Mouse (Mus musculus) forebrain, embryonic 11.5 days (tissue): ENCODE measurements around the gene Synpo2. TPM values are rescaled to one million over a fixed set of nuclear protein-coding genes. Genes with fewer than 3 reads are reported as not detected.

ENCODE experiments used
- ATAC-seq: fragments of 200-750 bp; cut with Nextera tagmentation; replicated peaks from 2 replicates; pipeline ENCODE4 v1.8.0; 2017; ENCODE audit warnings: moderate TSS enrichment; ENCODE audit not compliant: low FRiP score
- DNase-seq: peaks from one replicate; pipeline ENCODE4 v3.0.0-alpha.2; 2017; ENCODE audit warnings: low spot score
- H3K27ac ChIP-seq: fragments of 300-500 bp; sonication (generic); 2 replicates; pipeline ENCODE4 v1.5.1; 2014; ENCODE audit warnings: low read depth, low read length
- H3K27me3 ChIP-seq: fragments of 300-500 bp; sonication (generic); 2 replicates; pipeline ENCODE4 v1.6.1; 2014; ENCODE audit warnings: mild to moderate bottlenecking, low read length, mixed read lengths; ENCODE audit not compliant: control insufficient read depth, insufficient read depth
- H3K36me3 ChIP-seq: fragments of 300-500 bp; sonication (generic); 2 replicates; pipeline ENCODE4 v1.6.1; 2014; ENCODE audit warnings: mild to moderate bottlenecking, low read length, moderate library complexity, mixed read lengths; ENCODE audit not compliant: control insufficient read depth, insufficient read depth
- H3K4me1 ChIP-seq: fragments of 300-500 bp; sonication (generic); replicated peaks from 2 replicates; pipeline ENCODE4 v1.6.1; 2014; ENCODE audit warnings: low read length, mixed read lengths; ENCODE audit not compliant: control insufficient read depth, insufficient read depth
- H3K4me2 ChIP-seq: fragments of 300-500 bp; sonication (generic); 2 replicates; pipeline ENCODE4 v1.6.1; 2014; ENCODE audit warnings: low read depth, mild to moderate bottlenecking, low read length, moderate library complexity, mixed read lengths; ENCODE audit not compliant: severe bottlenecking
- H3K4me3 ChIP-seq: fragments of 300-500 bp; sonication (generic); 2 replicates; pipeline ENCODE4 v1.5.1; 2014; ENCODE audit warnings: low read depth, low read length
- H3K9ac ChIP-seq: fragments of 300-500 bp; sonication (generic); 2 replicates; pipeline ENCODE4 v1.6.1; 2014; ENCODE audit warnings: low read length
- H3K9me3 ChIP-seq: fragments of 300-500 bp; sonication (generic); 2 replicates; pipeline ENCODE4 v1.6.1; 2016; ENCODE audit warnings: low read length, mixed read lengths; ENCODE audit not compliant: control insufficient read depth
- WGBS: fragments of 180-500 bp; shearing (Covaris S2); extraction: QIAGEN DNeasy Blood & Tissue Kit; methylation state at CpG from one replicate; pipeline ENCODE4 v1.1.7; 2014; 5-methylcytosine and 5-hydroxymethylcytosine counted together
- polyA plus RNA-seq: library from polyadenylated mRNA; unstranded; fragments of >200 nt; fragmentation: Nextera tagmentation; extraction: Ambion mirVana; gene quantifications from 2 replicates; pipeline ENCODE4 v1.2.1, GENCODE M21; 2014

Gene Synpo2
- polyA plus RNA-seq, 1 experiment from 2014 or later = 3.7 TPM

DNA sequence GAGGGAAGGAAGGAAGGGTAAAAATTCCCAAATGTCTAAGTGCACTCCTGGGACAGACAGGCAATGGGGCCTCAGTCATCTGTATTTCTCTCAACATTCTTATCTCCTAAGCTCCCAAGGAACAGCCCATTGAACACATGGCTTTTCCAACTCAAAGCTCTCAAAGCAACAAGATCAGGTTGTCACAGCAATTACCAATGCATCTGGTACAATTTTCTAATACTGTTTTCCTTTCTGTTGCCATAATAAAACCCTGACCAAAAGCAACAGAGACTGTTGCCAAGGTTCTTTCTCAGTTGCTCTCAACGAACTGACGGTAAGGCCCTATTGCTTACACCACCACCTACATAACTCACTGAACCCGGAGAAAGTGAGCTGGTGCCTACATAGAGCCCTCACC, 8.7 kb downstream of the Synpo2 start:
- Histone ChIP-seq H3K4me3 (no peak overlapping the region), H3K9ac (no peak overlapping the region), H3K4me2 (no peak overlapping the region), H3K36me3 (no peaks in the 10 kb centered on the region), H3K9me3 (no peaks in the 10 kb centered on the region), H3K27ac (no peak overlapping the region), H3K27me3 (no peaks in the 10 kb centered on the region), H3K4me1 (no peaks in the 10 kb centered on the region)
- WGBS = 96% methylated on average over 3 of the region's 3 CpGs
- no peak for ATAC-seq
- DNase-seq = no peak

DNA sequence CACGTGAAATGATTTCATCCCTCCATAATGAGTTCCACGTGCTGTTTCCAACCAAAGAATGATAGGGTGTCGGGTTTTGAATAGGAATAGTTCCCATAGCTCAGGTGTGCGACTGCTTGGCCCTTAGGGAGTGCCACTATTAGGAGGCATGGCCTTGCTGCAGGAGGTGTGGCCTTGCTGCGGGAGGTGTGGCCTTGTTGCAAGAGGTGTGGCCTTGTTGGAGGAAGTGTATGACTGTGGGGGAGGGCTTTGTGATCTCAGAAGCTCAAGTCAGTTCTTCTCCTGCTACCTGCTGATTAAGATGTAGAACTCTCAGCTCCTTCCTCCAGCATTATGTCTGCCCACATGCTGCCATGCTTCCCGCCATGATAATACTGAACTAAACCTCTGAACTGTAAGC, 17.3 kb downstream of the Synpo2 start:
- Histone ChIP-seq H3K36me3 (no peaks in the 10 kb centered on the region), H3K9me3 (no peaks in the 10 kb centered on the region), H3K4me3 (no peak overlapping the region), H3K9ac (no peak overlapping the region), H3K27ac (no peak overlapping the region), H3K4me2 (no peak overlapping the region), H3K27me3 (no peaks in the 10 kb centered on the region), H3K4me1 (no peaks in the 10 kb centered on the region)
- no peak for ATAC-seq
- 65% methylated on average over 6 of the region's 6 CpGs for WGBS
- no peak for DNase-seq

DNA sequence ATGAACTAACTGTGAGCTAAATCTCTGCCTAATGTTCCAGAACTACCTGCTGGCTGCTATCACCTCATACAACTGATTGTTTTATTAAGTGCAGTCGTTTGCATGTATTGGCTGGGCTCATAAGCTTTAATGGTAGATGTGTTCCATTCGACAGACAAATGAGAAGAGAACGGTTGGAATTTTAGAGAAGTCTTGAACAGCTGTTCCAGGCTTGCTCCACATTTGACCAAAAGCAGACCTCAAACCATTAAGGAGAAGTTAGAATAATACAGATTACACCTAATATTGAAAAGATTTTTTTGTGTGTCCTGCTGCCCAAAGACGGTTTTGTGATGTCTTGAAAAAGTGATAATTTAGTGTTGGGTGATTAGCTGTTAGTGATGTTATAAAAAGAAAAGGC, 27.1 kb downstream of the Synpo2 start:
- no peaks in the 10 kb centered on the region for H3K4me1 ChIP-seq
- H3K27me3 ChIP-seq = no peaks in the 10 kb centered on the region
- H3K4me2 ChIP-seq = no peak overlapping the region
- no peak for DNase-seq
- no peaks in the 10 kb centered on the region for H3K9me3 ChIP-seq
- no peak for ATAC-seq
- no peaks in the 10 kb centered on the region for H3K36me3 ChIP-seq
- WGBS = 83% methylated on average over 4 of the region's 4 CpGs
- H3K9ac ChIP-seq = no peak overlapping the region
- no peak overlapping the region for H3K27ac ChIP-seq
- H3K4me3 ChIP-seq = no peak overlapping the region

DNA sequence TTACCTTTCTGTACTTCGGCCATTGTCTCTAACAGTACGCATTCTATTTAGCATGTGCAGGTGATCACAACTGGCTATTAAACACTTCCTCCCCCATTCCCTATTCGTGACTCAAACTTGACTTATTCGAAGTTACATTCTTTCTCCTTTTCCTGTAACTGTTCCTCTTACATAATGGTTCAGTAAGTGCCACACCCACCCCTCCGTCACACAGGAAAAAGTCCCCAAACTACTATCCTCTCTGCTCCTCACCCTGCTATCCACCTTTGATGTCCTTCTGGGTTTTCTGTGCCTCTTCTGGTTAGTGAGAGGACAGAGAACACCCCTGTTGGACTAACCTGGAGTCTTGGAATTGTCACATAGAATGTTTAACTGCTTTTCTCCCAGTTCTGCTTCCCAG, 28.6 kb downstream of the Synpo2 start:
- no peak overlapping the region for H3K4me2 ChIP-seq
- no peak overlapping the region for H3K4me3 ChIP-seq
- no peak overlapping the region for H3K27ac ChIP-seq
- 86% methylated on average over 5 of the region's 5 CpGs for WGBS
- ATAC-seq (no peak), DNase-seq (no peak)
- no peaks in the 10 kb centered on the region for H3K4me1 ChIP-seq
- H3K9ac ChIP-seq = no peak overlapping the region
- H3K9me3 ChIP-seq = no peaks in the 10 kb centered on the region
- H3K27me3 ChIP-seq = no peaks in the 10 kb centered on the region
- H3K36me3 ChIP-seq = no peaks in the 10 kb centered on the region

DNA sequence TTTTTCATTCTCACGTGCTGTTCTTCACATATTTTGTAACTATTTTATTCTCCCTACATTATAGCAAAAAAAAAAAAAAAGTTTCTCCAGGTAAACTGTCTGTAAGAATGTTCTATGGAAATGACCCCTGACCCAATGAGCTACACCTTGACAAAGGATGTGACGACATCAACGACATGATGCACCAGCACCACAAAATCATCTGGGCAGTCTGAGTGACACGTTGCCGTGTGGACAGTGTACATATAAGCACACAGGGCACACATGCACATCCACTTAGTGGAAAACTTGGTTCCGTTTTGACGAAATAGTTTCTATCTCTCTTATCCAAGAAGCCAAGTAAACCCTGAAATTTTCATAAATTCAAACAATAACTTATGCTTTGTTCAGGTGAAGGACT, 30.5 kb downstream of the Synpo2 start:
- Histone ChIP-seq H3K9me3 (no peaks in the 10 kb centered on the region), H3K36me3 (no peaks in the 10 kb centered on the region), H3K9ac (no peak overlapping the region), H3K4me2 (no peak overlapping the region), H3K27me3 (no peaks in the 10 kb centered on the region), H3K4me1 (no peaks in the 10 kb centered on the region), H3K4me3 (no peak overlapping the region), H3K27ac (no peak overlapping the region)
- DNase-seq (no peak), ATAC-seq (no peak)
- WGBS = 90% methylated on average over 7 of the region's 7 CpGs

DNA sequence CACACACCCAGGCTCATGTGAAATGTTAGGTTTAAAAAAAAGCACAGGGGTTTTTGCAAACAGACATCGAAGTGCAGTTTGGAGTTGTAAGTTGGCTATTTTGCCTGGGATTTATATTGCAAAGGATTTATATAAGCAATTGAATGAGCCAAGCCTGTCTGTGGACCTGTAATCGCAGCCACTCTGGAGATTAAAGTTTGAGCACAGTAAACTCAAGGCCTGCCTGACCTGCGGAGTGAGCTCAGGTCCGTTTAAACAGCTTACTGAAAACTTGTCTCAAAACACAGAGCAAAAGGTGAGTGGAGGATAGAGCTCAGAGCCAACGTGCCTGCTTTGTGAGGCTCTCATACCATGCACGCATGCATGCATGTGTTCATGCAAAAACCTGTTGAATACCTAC, 30.9 kb downstream of the Synpo2 start:
- no peak for DNase-seq
- H3K4me3 ChIP-seq = no peak overlapping the region
- no peaks in the 10 kb centered on the region for H3K4me1 ChIP-seq
- H3K9ac ChIP-seq = no peak overlapping the region
- no peaks in the 10 kb centered on the region for H3K27me3 ChIP-seq
- no peaks in the 10 kb centered on the region for H3K36me3 ChIP-seq
- 73% methylated on average over 6 of the region's 6 CpGs for WGBS
- no peaks in the 10 kb centered on the region for H3K9me3 ChIP-seq
- no peak overlapping the region for H3K27ac ChIP-seq
- ATAC-seq = no peak
- H3K4me2 ChIP-seq = no peak overlapping the region

DNA sequence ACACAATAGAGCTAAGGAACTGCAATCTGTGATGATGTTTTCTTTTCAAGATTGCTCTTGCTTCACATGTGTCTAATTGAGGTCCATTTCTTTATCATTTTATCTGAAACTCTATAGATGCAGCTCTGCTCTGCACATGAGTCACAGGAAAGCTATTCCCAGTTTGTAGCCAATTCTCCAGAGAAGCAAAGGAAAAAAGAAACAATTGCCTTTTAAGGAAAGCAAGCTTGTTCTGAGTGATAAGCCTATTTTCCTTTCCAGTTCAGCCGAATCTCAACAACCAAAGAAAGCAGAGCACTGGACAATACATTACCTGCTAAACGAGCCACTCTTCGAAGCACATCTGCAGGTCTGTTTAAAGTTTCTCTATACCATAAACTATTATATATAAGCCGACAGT, 31.3 kb downstream of the Synpo2 start:
- no peaks in the 10 kb centered on the region for H3K27me3 ChIP-seq
- ATAC-seq (no peak), DNase-seq (no peak)
- no peak overlapping the region for H3K4me2 ChIP-seq
- no peak overlapping the region for H3K4me3 ChIP-seq
- no peaks in the 10 kb centered on the region for H3K9me3 ChIP-seq
- WGBS = 48% methylated on average over 4 of the region's 4 CpGs
- H3K36me3 ChIP-seq = no peaks in the 10 kb centered on the region
- no peak overlapping the region for H3K9ac ChIP-seq
- no peak overlapping the region for H3K27ac ChIP-seq
- H3K4me1 ChIP-seq = no peaks in the 10 kb centered on the region

DNA sequence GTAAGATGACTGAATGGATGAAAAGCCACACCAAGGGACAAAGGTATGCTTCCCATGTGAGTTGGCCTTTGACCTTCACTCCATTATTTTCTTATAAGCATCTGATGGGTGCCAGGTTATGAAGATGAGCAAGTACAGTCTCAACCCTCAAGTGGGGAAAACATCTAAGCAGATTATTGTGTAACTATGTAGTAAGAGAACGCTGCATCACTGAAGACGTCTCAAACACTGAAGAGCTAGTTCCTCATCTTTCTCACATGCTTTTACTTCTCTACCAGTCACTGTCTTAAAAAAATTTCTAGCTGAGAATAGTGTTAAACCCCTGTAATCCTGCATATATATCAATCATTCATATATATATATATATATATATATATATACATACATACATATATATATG, 34.2 kb downstream of the Synpo2 start:
- 94% methylated on average over 2 of the region's 2 CpGs for WGBS
- no peaks in the 10 kb centered on the region for H3K4me1 ChIP-seq
- DNase-seq (no peak), ATAC-seq (no peak)
- no peaks in the 10 kb centered on the region for H3K36me3 ChIP-seq
- H3K4me2 ChIP-seq = no peak overlapping the region
- no peak overlapping the region for H3K27ac ChIP-seq
- no peak overlapping the region for H3K9ac ChIP-seq
- no peak overlapping the region for H3K4me3 ChIP-seq
- H3K9me3 ChIP-seq = no peaks in the 10 kb centered on the region
- no peaks in the 10 kb centered on the region for H3K27me3 ChIP-seq

DNA sequence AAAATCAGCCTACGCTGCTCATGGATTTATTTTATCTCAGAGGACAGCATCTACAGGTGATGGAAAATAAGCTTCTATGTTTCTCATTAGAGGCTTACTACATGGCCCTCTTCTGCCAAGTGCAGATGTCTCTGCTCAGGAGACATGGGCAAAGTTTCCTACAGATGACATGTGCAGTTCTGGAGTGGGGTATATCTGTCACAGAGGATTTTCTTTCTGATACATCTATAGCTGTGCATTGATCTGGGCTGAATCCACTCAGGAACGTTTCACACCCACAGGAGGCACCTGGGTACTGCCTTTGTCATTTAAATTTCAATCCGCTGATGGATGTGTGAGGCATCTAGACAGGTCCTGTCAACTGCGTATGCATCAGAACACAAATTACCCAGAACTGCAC, 42.2 kb downstream of the Synpo2 start:
- Histone ChIP-seq H3K9me3 (no peaks in the 10 kb centered on the region), H3K9ac (no peak overlapping the region), H3K4me2 (no peak overlapping the region), H3K4me1 (no peaks in the 10 kb centered on the region), H3K4me3 (no peak overlapping the region), H3K27me3 (no peaks in the 10 kb centered on the region), H3K36me3 (no peaks in the 10 kb centered on the region), H3K27ac (no peak overlapping the region)
- ATAC-seq (no peak), DNase-seq (no peak)
- WGBS = 87% methylated on average over 4 of the region's 4 CpGs
